In the genomic region with DNA sequence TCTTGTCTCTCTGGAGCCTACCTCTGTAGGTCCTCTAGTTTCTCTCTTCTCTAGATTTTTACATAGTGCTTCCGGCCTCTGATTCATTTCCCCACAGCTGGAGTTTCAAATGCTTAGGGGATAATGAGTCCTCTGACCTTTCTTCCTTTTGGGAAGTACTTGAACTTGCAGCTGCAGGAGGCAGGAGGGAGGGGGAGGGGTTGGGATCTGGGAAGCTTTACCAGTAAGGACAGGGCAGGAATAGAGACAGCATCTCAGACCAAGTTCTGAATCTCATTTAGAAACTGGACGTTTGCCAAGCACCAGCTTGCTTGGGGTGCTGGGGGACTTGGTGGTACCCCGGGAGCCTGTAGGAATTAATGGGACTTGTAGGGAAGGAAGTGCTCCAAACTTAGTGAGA, we compare ENCODE assay signal across 12 mouse cellular contexts. TPM values are rescaled to one million over a fixed set of nuclear protein-coding genes. Genes with fewer than 3 reads are reported as not detected.
A peak's percentile ranks its signal among the peaks of the same experiment; 100 is the strongest.
DNase-seq lines count a peak whose midpoint lies in the region; ATAC-seq and TF ChIP-seq lines count a peak whose summit lies in the region.
"Had no signal": no experiment of that assay in that cellular context is flagged by ENCODE, and none has a peak within 500 bp of the region (broad histone marks: within the 10 kb centered on the region; RNA-seq: fewer than 3 reads in every experiment).

No protein-coding gene starts in this region.

- no peaks in the 10 kb centered on the region for H3K27me3 ChIP-seq in heart, embryonic 11.5 days (ENCODE audit: control insufficient read depth, insufficient read depth, low read length)
- no peaks in the 10 kb centered on the region for H3K27me3 ChIP-seq in midbrain, embryonic 15.5 days (replicated peaks)
- H3K27me3 ChIP-seq in midbrain, embryonic 16.5 days (ENCODE audit: control insufficient read depth, insufficient read depth, low read depth, low read length) = no peaks in the 10 kb centered on the region

- no peak for TF ChIP-seq CTCF in brain, embryonic 14.5 days (IDR thresholded peaks at IDR 0.05; ENCODE audit: borderline replicate concordance, extremely low read depth, insufficient read depth, insufficient read length)

- no peaks in the 10 kb centered on the region for H3K36me3 ChIP-seq in heart, embryonic 11.5 days (ENCODE audit: control insufficient read depth, insufficient read depth, low read length)
- H3K36me3 ChIP-seq in midbrain, embryonic 15.5 days (replicated peaks) = no peaks in the 10 kb centered on the region
- 0 out of 2 replicates have a peak, but pooled peaks cover 3% of the 10 kb centered on the region for H3K36me3 ChIP-seq in midbrain, embryonic 16.5 days (ENCODE audit: control insufficient read depth, insufficient read depth, low read length)
- H3K36me3 ChIP-seq in macrophage (ENCODE audit: inconsistent target) = peaks cover 9% of the 10 kb centered on the region; the same call in 1 of the 2 replicates

- no peak overlapping the region for H3K27ac ChIP-seq in heart, embryonic 11.5 days (ENCODE audit: low read depth, low read length)
- 0 out of 2 replicates have a peak overlapping the region, but pooled peaks have one; percentile 20 for H3K27ac ChIP-seq in midbrain, embryonic 15.5 days
- H3K27ac ChIP-seq in midbrain, embryonic 16.5 days (ENCODE audit: low read length) = no peak overlapping the region
- peak overlapping the region; percentile 82 for H3K27ac ChIP-seq in macrophage

- H3K9ac ChIP-seq in heart, embryonic 11.5 days (ENCODE audit: low read depth, low read length) = no peak overlapping the region
- H3K9ac ChIP-seq in midbrain, embryonic 15.5 days = no peak overlapping the region
- no peak overlapping the region for H3K9ac ChIP-seq in midbrain, embryonic 16.5 days (ENCODE audit: low read depth, low read length)

- DNase-seq in heart, adult 11 months = peak; percentile 91
- DNase-seq in brain, embryonic 14.5 days (ENCODE audit: low read depth) = peak; percentile 64
- no peak for DNase-seq in urinary bladder, postnatal 4 days (ENCODE audit: low spot score in 2 of 2)
- no peak for DNase-seq in testis, postnatal 10 days (ENCODE audit: low spot score)
- DNase-seq: heart, adult 2 months; heart, postnatal 4 days; thymus, postnatal 36 days had no signal

- H3K4me3 ChIP-seq in heart, embryonic 11.5 days (ENCODE audit: low read depth, low read length) = no peak overlapping the region
- H3K4me3 ChIP-seq in midbrain, embryonic 15.5 days = no peak overlapping the region
- H3K4me3 ChIP-seq in midbrain, embryonic 16.5 days (ENCODE audit: low read depth, low read length) = no peak overlapping the region
- no peak overlapping the region for H3K4me3 ChIP-seq in macrophage (ENCODE audit: inconsistent target)
- H3K4me3 ChIP-seq: heart, adult 2 months had no signal

- H3K4me1 ChIP-seq in heart, embryonic 11.5 days (ENCODE audit: control insufficient read depth, insufficient read depth, low read length) = peaks cover 25% of the 10 kb centered on the region
- H3K4me1 ChIP-seq in midbrain, embryonic 15.5 days = peaks cover 47% of the 10 kb centered on the region
- H3K4me1 ChIP-seq in midbrain, embryonic 16.5 days (ENCODE audit: control insufficient read depth, insufficient read depth, low read length) = peaks cover 43% of the 10 kb centered on the region

- peaks cover 80% of the 10 kb centered on the region for H3K79me2 ChIP-seq in macrophage (ENCODE audit: inconsistent target)

- TF ChIP-seq POLR2A in brain, embryonic 14.5 days (IDR thresholded peaks at IDR 0.05; ENCODE audit: borderline replicate concordance, extremely low read depth, insufficient read depth, insufficient read length, poor library complexity, severe bottlenecking) = no peak

- no peak overlapping the region for H3K4me2 ChIP-seq in heart, embryonic 11.5 days
- no peak overlapping the region for H3K4me2 ChIP-seq in midbrain, embryonic 15.5 days
- H3K4me2 ChIP-seq in midbrain, embryonic 16.5 days (ENCODE audit: low read length) = no peak overlapping the region

- ATAC-seq in heart, embryonic 11.5 days (replicated peaks; ENCODE audit: insufficient number of reproducible peaks, low FRiP score, low TSS enrichment) = no peak
- ATAC-seq in midbrain, embryonic 15.5 days (replicated peaks) = no peak
- ATAC-seq in midbrain, embryonic 16.5 days = no peak
- ATAC-seq: lung, postnatal 0 days had no signal

- no peaks in the 10 kb centered on the region for H3K9me3 ChIP-seq in heart, embryonic 11.5 days (replicated peaks; ENCODE audit: control insufficient read depth, low read length)
- H3K9me3 ChIP-seq in midbrain, embryonic 15.5 days = no peaks in the 10 kb centered on the region
- H3K9me3 ChIP-seq in midbrain, embryonic 16.5 days (replicated peaks; ENCODE audit: control insufficient read depth, low read length, poor library complexity, severe bottlenecking) = no peaks in the 10 kb centered on the region

- WGBS in heart, embryonic 11.5 days (ENCODE audit: insufficient replicate concordance) = 63% methylated on average over 3 of the region's 3 CpGs
- WGBS in midbrain, embryonic 15.5 days = 38% methylated on average over 3 of the region's 3 CpGs
- WGBS in midbrain, embryonic 16.5 days = 35% methylated on average over 3 of the region's 3 CpGs
- WGBS in macrophage (ENCODE audit: missing documents) = 62% methylated on average over 3 of the region's 3 CpGs

RNA-seq across cellular contexts. Expression of gene Phf20, which starts 3.7 kb away (rescaled TPM):
- 61.1 and 62.7 TPM in 2 replicates for polyA plus RNA-seq in heart, embryonic 11.5 days (2014; fragmentation: Nextera tagmentation; extraction: Ambion mirVana)
- 113 and 119 TPM in 2 replicates for polyA plus RNA-seq in midbrain, embryonic 15.5 days (2015; fragmentation: Nextera tagmentation; extraction: Ambion mirVana)
- 132 and 136 TPM in 2 replicates for polyA plus RNA-seq in midbrain, embryonic 16.5 days (2015; fragmentation: Nextera tagmentation; extraction: Ambion mirVana)
- polyA plus RNA-seq in brain, embryonic 14.5 days (2012; rRNA removed) = 28.8 and 31.4 TPM in 2 replicates
- total RNA-seq in macrophage (2018; cell fraction: chromatin; rRNA removed) = 100 to 1,000 TPM; 176 to 613 (median 471) TPM
- total RNA-seq in macrophage (2018; cell fraction: cytosol; rRNA removed) = 10 to 100 TPM; 18.1 to 64.1 (median 43.5) TPM
- 100 to 1,000 TPM in 19 of 26 experiments, 10 to 100 TPM in 7; 55.0 to 247 (median 149) TPM for total RNA-seq in macrophage (2018; cell fraction: nucleus; rRNA removed)
- polyA plus RNA-seq in macrophage (2018) = 30.3 to 83.9 TPM (median 31.8 TPM) in 3 replicates

RNA-seq across cellular contexts. Expression of gene Rbm39, which starts 19.9 kb away (rescaled TPM):
- 465 and 476 TPM in 2 replicates for polyA plus RNA-seq in heart, embryonic 11.5 days (2014; fragmentation: Nextera tagmentation; extraction: Ambion mirVana)
- polyA plus RNA-seq in midbrain, embryonic 15.5 days (2015; fragmentation: Nextera tagmentation; extraction: Ambion mirVana) = 427 and 448 TPM in 2 replicates
- 406 and 441 TPM in 2 replicates for polyA plus RNA-seq in midbrain, embryonic 16.5 days (2015; fragmentation: Nextera tagmentation; extraction: Ambion mirVana)
- 133 and 188 TPM in 2 replicates for polyA plus RNA-seq in brain, embryonic 14.5 days (2012; rRNA removed)
- 1,000 to 10,000 TPM; 2,157 to 4,730 (median 3,239) TPM for total RNA-seq in macrophage (2018; cell fraction: chromatin; rRNA removed)
- total RNA-seq in macrophage (2018; cell fraction: cytosol; rRNA removed) = 100 to 1,000 TPM; 106 to 268 (median 139) TPM
- 1,000 to 10,000 TPM in 24 of 26 experiments, 100 to 1,000 TPM in 2; 796 to 2,492 (median 1,518) TPM for total RNA-seq in macrophage (2018; cell fraction: nucleus; rRNA removed)
- 158 to 239 TPM (median 203 TPM) in 3 replicates for polyA plus RNA-seq in macrophage (2018)

RNA-seq across cellular contexts. Expression of gene Nfs1, which starts 56.0 kb away (rescaled TPM):
- polyA plus RNA-seq in heart, embryonic 11.5 days (2014; fragmentation: Nextera tagmentation; extraction: Ambion mirVana) = 55.7 and 58.2 TPM in 2 replicates
- polyA plus RNA-seq in midbrain, embryonic 15.5 days (2015; fragmentation: Nextera tagmentation; extraction: Ambion mirVana) = 35.4 and 35.8 TPM in 2 replicates
- 35.3 and 37.6 TPM in 2 replicates for polyA plus RNA-seq in midbrain, embryonic 16.5 days (2015; fragmentation: Nextera tagmentation; extraction: Ambion mirVana)
- 28.5 and 37.2 TPM in 2 replicates for polyA plus RNA-seq in brain, embryonic 14.5 days (2012; rRNA removed)
- 10 to 100 TPM in 21 of 26 experiments, 1 to 10 TPM in 5; 8.7 to 56.2 (median 30.2) TPM for total RNA-seq in macrophage (2018; cell fraction: chromatin; rRNA removed)
- total RNA-seq in macrophage (2018; cell fraction: cytosol; rRNA removed) = 10 to 100 TPM; 20.5 to 31.6 (median 26.0) TPM
- total RNA-seq in macrophage (2018; cell fraction: nucleus; rRNA removed) = 10 to 100 TPM in 25 of 26 experiments, 1 to 10 TPM in 1; 8.2 to 39.3 (median 21.9) TPM
- 18.6 to 31.0 TPM (median 24.7 TPM) in 3 replicates for polyA plus RNA-seq in macrophage (2018)

RNA-seq across cellular contexts. Expression of gene Romo1, which starts 56.1 kb away (rescaled TPM):
- 428 and 430 TPM in 2 replicates for polyA plus RNA-seq in heart, embryonic 11.5 days (2014; fragmentation: Nextera tagmentation; extraction: Ambion mirVana)
- 377 and 400 TPM in 2 replicates for polyA plus RNA-seq in midbrain, embryonic 15.5 days (2015; fragmentation: Nextera tagmentation; extraction: Ambion mirVana)
- polyA plus RNA-seq in midbrain, embryonic 16.5 days (2015; fragmentation: Nextera tagmentation; extraction: Ambion mirVana) = 381 and 383 TPM in 2 replicates
- polyA plus RNA-seq in brain, embryonic 14.5 days (2012; rRNA removed) = 307 and 437 TPM in 2 replicates
- total RNA-seq in macrophage (2018; cell fraction: chromatin; rRNA removed) = 10 to 100 TPM in 1 of 26 experiments, 1 to 10 TPM in 19, not detected in 6; 1.9 to 20.1 (median 4.0) TPM
- 100 to 1,000 TPM in 13 of 26 experiments, 10 to 100 TPM in 13; 55.6 to 146 (median 91.7) TPM for total RNA-seq in macrophage (2018; cell fraction: cytosol; rRNA removed)
- total RNA-seq in macrophage (2018; cell fraction: nucleus; rRNA removed) = 10 to 100 TPM in 24 of 26 experiments, 1 to 10 TPM in 2; 7.6 to 44.5 (median 19.3) TPM
- polyA plus RNA-seq in macrophage (2018) = 73.4 to 124 TPM (median 123 TPM) in 3 replicates

Comparison
In these comparisons a context has a peak if more than half of its experiments do, and no peak if none do; other contexts are left out.
1. H3K27ac ChIP-seq: peak in midbrain, embryonic 15.5 days (single experiment) and macrophage (single experiment); none in heart, embryonic 11.5 days (single experiment) and midbrain, embryonic 16.5 days (single experiment).
2. DNase-seq: peak in heart, adult 11 months (single experiment) and brain, embryonic 14.5 days (single experiment); none in urinary bladder, postnatal 4 days (0 of 2) and testis, postnatal 10 days (single experiment).